Mouse (Mus musculus) neural tube, embryonic 15.5 days (tissue): Measurements from ENCODE around the gene Dhrs1. TPM values are rescaled to one million over a fixed set of nuclear protein-coding genes. Genes with fewer than 3 reads are reported as not detected.

Experiments used
- ATAC-seq: fragments of 200-750 bp; cut with Nextera tagmentation; 2 replicates; pipeline ENCODE4 v1.8.0; 2017; ENCODE audit warnings: mild to moderate bottlenecking, moderate TSS enrichment, moderate library complexity; ENCODE audit not compliant: low FRiP score
- H3K27ac ChIP-seq: fragments of 300-500 bp; sonication (generic); replicated peaks from 2 replicates; pipeline ENCODE4 v1.5.1; 2015; ENCODE audit warnings: mild to moderate bottlenecking, inconsistent platforms
- H3K27me3 ChIP-seq: fragments of 300-500 bp; sonication (generic); replicated peaks from 2 replicates; pipeline ENCODE4 v1.6.1; 2015; ENCODE audit warnings: inconsistent platforms
- H3K36me3 ChIP-seq: fragments of 300-500 bp; sonication (generic); 2 replicates; pipeline ENCODE4 v1.6.1; 2015; ENCODE audit warnings: inconsistent platforms
- H3K4me1 ChIP-seq: fragments of 300-500 bp; sonication (generic); 2 replicates; pipeline ENCODE4 v1.6.1; 2015; ENCODE audit warnings: inconsistent platforms
- H3K4me2 ChIP-seq: fragments of 300-500 bp; sonication (generic); 2 replicates; pipeline ENCODE4 v1.6.1; 2015; ENCODE audit warnings: inconsistent platforms, mild to moderate bottlenecking, moderate library complexity
- H3K4me3 ChIP-seq: fragments of 300-500 bp; sonication (generic); replicated peaks from 2 replicates; pipeline ENCODE4 v1.5.1; 2015; ENCODE audit warnings: mild to moderate bottlenecking, inconsistent platforms
- H3K9ac ChIP-seq: fragments of 300-500 bp; sonication (generic); replicated peaks from 2 replicates; pipeline ENCODE4 v1.6.1; 2015; ENCODE audit warnings: mild to moderate bottlenecking, inconsistent platforms
- H3K9me3 ChIP-seq: fragments of 300-500 bp; sonication (generic); replicated peaks from 2 replicates; pipeline ENCODE4 v1.6.1; 2016; ENCODE audit warnings: inconsistent platforms
- WGBS: fragments of 180-500 bp; shearing (Covaris S2); methylation state at CpG from one replicate; pipeline ENCODE4 v1.1.7; 2015; ENCODE audit warnings: mixed read lengths; 5-methylcytosine and 5-hydroxymethylcytosine counted together
- polyA plus RNA-seq: library from polyadenylated mRNA; unstranded; fragments of >200 nt; fragmentation: Nextera tagmentation; extraction: Ambion mirVana; gene quantifications from 2 replicates; pipeline ENCODE4 v1.2.1, GENCODE M21; 2015

Gene Dhrs1
- polyA plus RNA-seq, 1 experiment from 2014 or later: 79.7 TPM

DNA sequence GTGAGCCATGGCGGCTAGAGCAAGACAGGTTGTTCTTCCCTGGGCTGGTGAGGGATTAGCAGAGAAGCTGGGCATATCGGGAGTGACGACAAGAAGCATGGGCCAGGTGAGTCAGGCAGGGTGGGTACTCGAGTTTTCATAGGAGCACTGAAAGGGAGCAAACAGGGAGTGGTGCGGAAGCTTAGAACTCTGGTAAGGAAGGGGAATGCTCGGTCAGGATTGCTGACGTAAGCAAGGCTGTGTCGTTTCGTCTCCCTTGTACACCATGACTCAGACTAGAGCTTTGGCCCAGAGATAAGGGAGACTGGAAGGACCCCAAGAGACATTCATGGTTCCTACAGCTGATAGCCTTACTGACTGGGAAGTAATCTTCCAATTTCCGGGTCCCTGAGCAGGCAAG, 11.6 kb downstream of the Dhrs1 start:
- Histone ChIP-seq H3K4me1 (no peaks in the 10 kb centered on the region), H3K4me3 (no peak overlapping the region), H3K9ac (no peak overlapping the region), H3K4me2 (no peak overlapping the region), H3K27me3 (0 out of 2 replicates have a peak, but pooled peaks cover 6% of the 10 kb centered on the region), H3K36me3 (peaks cover 13% of the 10 kb centered on the region), H3K9me3 (no peaks in the 10 kb centered on the region), H3K27ac (no peak overlapping the region)
- 79% methylated on average over 10 of the region's 10 CpGs for WGBS
- no peak for ATAC-seq

DNA sequence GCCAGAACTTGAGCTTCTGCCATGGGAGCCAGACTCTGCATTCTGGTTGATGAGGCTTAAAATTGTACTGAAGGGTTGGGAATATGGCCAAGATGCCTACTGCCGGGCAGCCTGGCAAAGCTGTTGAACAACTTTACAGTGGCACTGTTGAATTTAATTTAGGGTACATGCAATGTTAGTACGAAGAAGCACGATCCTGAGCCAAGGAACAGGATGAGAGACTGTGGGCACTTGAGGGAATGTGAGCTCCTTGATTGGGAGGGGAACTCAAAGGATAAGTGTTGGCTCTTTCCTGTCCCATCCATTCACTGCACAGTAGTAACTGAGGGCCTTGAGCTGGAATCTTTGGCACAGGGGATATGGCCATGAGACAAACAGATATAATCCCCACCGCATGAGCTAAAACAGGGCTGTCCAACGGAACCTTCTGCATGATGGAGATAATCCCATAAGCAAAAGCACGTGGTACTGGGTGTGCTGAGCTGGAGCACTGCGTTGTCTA, 14.9 kb downstream of the Dhrs1 start:
- Histone ChIP-seq H3K4me3 (no peak overlapping the region), H3K27ac (peak overlapping the region; percentile 67), H3K9me3 (no peaks in the 10 kb centered on the region), H3K36me3 (no peaks in the 10 kb centered on the region), H3K4me2 (no peak overlapping the region), H3K27me3 (0 out of 2 replicates have a peak, but pooled peaks cover 6% of the 10 kb centered on the region), H3K9ac (no peak overlapping the region), H3K4me1 (no peaks in the 10 kb centered on the region)
- 75% methylated on average over 7 of the region's 7 CpGs for WGBS
- ATAC-seq: peak; percentile 75; the same call in 1 of the 2 replicates

- Histone ChIP-seq H3K36me3 (no peaks in the 10 kb centered on the region), H3K4me3 (no peak overlapping the region), H3K4me2 (no peak overlapping the region), H3K4me1 (no peaks in the 10 kb centered on the region), H3K9me3 (no peaks in the 10 kb centered on the region), H3K9ac (no peak overlapping the region), H3K27ac (peak overlapping the region; percentile 57), H3K27me3 (0 out of 2 replicates have a peak, but pooled peaks cover 6% of the 10 kb centered on the region)
- WGBS: 68% methylated on average over 7 of the region's 7 CpGs
- peak; percentile 31; the same call in 1 of the 2 replicates for ATAC-seq
Measured at GRCm38 (mm10) chr14:55730116-55730515, 15.4 kb downstream of the Dhrs1 start.

GRCm38 (mm10) chr14:55727889-55728685, 17.4 kb downstream of the Dhrs1 start:
- Histone ChIP-seq H3K4me2 (no peak overlapping the region), H3K9me3 (no peaks in the 10 kb centered on the region), H3K9ac (no peak overlapping the region), H3K27ac (no peak overlapping the region), H3K36me3 (no peaks in the 10 kb centered on the region), H3K27me3 (0 out of 2 replicates have a peak, but pooled peaks cover 6% of the 10 kb centered on the region), H3K4me3 (no peak overlapping the region), H3K4me1 (no peaks in the 10 kb centered on the region)
- WGBS: 72% methylated on average over 8 of the region's 8 CpGs
- no peak for ATAC-seq

DNA sequence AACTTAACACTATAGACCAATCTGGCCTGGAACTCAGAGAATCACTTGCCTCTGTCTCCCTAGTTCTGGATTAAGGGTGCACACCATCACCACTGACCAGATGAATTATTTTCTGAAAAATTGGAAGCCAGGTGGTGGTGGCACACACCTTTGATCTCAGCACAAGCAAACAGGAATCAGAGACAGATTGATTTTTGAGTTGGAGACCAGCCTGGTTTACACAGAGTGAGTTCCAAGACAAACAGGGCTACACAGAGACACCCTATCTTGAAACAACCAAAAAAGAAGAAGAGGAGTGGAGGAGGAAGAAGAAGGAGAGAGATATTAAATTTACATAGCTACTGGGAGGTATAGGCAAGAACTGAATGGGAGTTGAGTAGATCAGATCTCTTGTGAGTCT, 19.2 kb downstream of the Dhrs1 start:
- ATAC-seq: no peak
- Histone ChIP-seq H3K4me3 (no peak overlapping the region), H3K36me3 (no peaks in the 10 kb centered on the region), H3K4me2 (no peak overlapping the region), H3K4me1 (peaks cover 8% of the 10 kb centered on the region), H3K9me3 (no peaks in the 10 kb centered on the region), H3K27ac (no peak overlapping the region), H3K9ac (no peak overlapping the region), H3K27me3 (0 out of 2 replicates have a peak, but pooled peaks cover 3% of the 10 kb centered on the region)

DNA sequence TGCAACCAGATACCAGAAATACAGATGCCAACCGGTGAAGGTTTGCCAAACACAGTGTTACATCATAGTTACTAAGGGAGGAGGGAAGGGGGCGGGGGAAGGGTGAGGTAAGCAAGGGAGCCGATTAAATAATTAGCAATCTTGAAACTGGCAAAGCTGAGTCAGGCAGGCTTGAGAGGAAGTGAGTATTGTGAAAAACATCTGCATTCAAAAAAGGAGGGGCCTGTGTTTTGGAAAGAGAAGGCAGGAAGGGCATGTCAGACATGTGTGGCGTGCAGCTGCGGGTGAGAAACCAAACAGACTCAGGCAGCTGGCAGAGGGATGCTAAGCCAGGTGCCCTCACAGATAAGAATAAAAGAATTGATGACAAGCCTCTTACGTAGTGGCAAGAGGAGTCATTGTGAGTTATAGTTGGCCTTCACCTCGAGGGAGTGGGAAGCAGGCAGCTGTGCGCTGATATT, 21.0 kb downstream of the Dhrs1 start:
- no peak overlapping the region for H3K27ac ChIP-seq
- no peak overlapping the region for H3K4me3 ChIP-seq
- H3K4me1 ChIP-seq: peaks cover 16% of the 10 kb centered on the region
- H3K4me2 ChIP-seq: no peak overlapping the region
- 69% methylated on average over 8 of the region's 8 CpGs for WGBS
- H3K9ac ChIP-seq: no peak overlapping the region
- no peaks in the 10 kb centered on the region for H3K9me3 ChIP-seq
- 0 out of 2 replicates have a peak, but pooled peaks cover 3% of the 10 kb centered on the region for H3K27me3 ChIP-seq
- ATAC-seq: no peak
- peaks cover 5% of the 10 kb centered on the region; the same call in 1 of the 2 replicates for H3K36me3 ChIP-seq

GRCm38 (mm10) chr14:55723433-55723832, 22.1 kb downstream of the Dhrs1 start:
- Histone ChIP-seq H3K4me2 (no peak overlapping the region), H3K36me3 (peaks cover 11% of the 10 kb centered on the region), H3K9me3 (no peaks in the 10 kb centered on the region), H3K4me3 (no peak overlapping the region), H3K27ac (no peak overlapping the region), H3K27me3 (no peaks in the 10 kb centered on the region), H3K4me1 (peaks cover 16% of the 10 kb centered on the region), H3K9ac (no peak overlapping the region)
- ATAC-seq: no peak
- WGBS: 94% methylated on average over 7 of the region's 7 CpGs

DNA sequence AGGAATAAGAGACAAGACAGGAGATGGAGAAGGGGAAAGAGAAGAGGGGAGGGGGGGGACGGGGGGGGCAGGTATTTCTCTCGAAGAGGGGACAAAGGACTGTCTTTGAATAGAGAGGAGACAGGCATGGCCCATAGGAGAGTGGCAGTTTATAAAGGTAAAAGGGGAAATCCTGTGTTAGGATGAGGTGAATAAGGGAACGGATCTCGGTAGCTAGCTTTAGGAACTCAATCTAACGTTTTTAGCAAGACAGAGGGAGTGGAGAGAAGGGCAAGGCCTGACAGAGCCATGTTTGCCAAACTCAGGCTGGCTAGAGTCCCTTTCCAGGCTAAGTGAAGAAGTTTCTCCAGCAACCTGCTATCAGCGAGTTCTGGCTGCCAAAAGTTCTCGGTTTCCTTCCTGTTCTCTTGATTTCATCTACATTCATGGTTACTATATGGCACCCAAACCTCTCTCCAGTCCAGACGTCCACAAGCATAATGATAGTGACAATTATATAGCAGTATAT, 23.0 kb downstream of the Dhrs1 start:
- Histone ChIP-seq H3K27ac (peak overlapping the region; percentile 88; the same call in 1 of the 2 replicates), H3K36me3 (peaks cover 19% of the 10 kb centered on the region), H3K4me3 (peak overlapping the region; percentile 92), H3K9ac (no peak overlapping the region), H3K27me3 (no peaks in the 10 kb centered on the region), H3K9me3 (no peaks in the 10 kb centered on the region), H3K4me1 (peaks cover 16% of the 10 kb centered on the region), H3K4me2 (peak overlapping the region; percentile 79)
- peak; percentile 9; the same call in 1 of the 2 replicates for ATAC-seq
- WGBS: 47% methylated on average over 8 of the region's 8 CpGs

DNA sequence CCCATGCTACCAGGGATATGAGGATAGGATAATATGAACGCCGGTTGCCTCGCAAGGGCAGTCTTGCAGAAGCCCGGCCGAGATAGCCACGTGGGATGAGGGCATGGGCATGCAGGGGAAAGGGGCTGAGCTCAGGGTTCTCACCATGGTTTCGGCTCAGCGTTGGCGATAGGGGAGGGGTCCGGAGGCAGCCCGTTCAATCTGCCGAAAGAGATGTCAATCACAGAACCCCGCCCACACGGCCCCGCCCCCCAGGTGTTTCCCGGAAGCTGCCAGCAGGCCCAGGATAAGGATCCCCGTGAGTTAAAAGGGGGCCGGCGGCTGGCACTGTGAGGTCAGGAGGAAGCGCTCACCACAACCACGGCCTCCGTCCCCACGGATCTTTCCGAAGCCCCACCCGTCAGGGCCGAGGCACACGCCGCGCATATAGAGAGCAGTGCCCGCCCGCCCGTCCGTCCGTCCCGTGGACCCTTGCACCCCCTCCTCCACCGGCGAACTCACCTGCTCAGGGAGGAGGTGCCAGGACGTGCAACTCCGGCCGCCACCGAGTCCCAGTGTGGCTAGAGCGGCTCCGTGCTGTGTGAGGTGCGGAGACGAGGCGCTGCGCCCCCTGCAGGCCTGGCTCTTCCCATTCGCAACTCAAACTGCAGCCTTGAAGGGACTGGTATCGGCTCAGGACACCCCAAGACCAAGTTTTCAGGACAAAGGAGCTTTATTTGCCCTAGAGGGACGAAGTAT, 23.6 kb downstream of the Dhrs1 start, which contains the start of gene Rabggta:
Gene Rabggta (minus strand): TSS at position 564 of the 738 bp plus-strand sequence.
- peaks cover 16% of the 10 kb centered on the region for H3K4me1 ChIP-seq
- peak within 1 kb of the TSS; percentile 92 for H3K4me3 ChIP-seq
- peaks cover 25% of the 10 kb centered on the region for H3K36me3 ChIP-seq
- peak within 1 kb of the TSS; percentile 88 for H3K27ac ChIP-seq
- no peaks in the 10 kb centered on the region for H3K27me3 ChIP-seq
- peak; percentile 96 for ATAC-seq
- H3K9ac ChIP-seq: peak within 1 kb of the TSS; percentile 75
- H3K4me2 ChIP-seq: peak within 1 kb of the TSS; percentile 79
- H3K9me3 ChIP-seq: no peaks in the 10 kb centered on the region
- WGBS: under 1% methylated on average over 49 of the region's 50 CpGs

GRCm38 (mm10) chr14:55721076-55721475, 24.4 kb downstream of the Dhrs1 start:
- H3K4me1 ChIP-seq: peaks cover 16% of the 10 kb centered on the region
- H3K4me3 ChIP-seq: peak overlapping the region; percentile 92
- H3K9ac ChIP-seq: peak overlapping the region; percentile 75
- H3K27me3 ChIP-seq: no peaks in the 10 kb centered on the region
- no peaks in the 10 kb centered on the region for H3K9me3 ChIP-seq
- WGBS: 74% methylated on average over 6 of the region's 6 CpGs
- H3K27ac ChIP-seq: peak overlapping the region; percentile 88; the same call in 1 of the 2 replicates
- H3K36me3 ChIP-seq: peaks cover 33% of the 10 kb centered on the region
- peak overlapping the region; percentile 79 for H3K4me2 ChIP-seq
- no peak for ATAC-seq

DNA sequence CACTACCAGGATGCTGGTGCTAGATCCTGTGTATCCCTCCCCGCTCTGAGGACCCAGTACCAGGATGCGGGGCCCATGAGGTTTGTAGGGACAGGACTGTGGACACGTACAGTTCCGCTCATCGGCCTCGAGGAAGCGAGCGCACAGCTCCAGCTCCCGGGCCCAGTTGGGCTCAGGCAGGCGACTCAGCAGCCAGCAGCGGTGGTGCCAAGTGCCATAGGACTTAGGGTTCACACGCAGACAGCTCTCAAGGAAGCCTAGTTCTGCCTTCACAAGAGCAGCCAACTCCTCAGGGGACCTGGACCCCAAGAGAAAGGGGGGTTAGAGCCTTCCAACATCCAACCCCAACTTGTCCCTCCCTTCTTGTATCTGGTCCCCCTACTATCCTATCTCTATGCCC, 24.8 kb downstream of the Dhrs1 start:
- 94% methylated on average over 12 of the region's 12 CpGs for WGBS
- Histone ChIP-seq H3K9me3 (no peaks in the 10 kb centered on the region), H3K4me1 (peaks cover 16% of the 10 kb centered on the region), H3K27me3 (no peaks in the 10 kb centered on the region), H3K4me3 (peak overlapping the region; percentile 92; the same call in 1 of the 2 replicates), H3K9ac (peak overlapping the region; percentile 75; the same call in 1 of the 2 replicates), H3K36me3 (peaks cover 34% of the 10 kb centered on the region), H3K27ac (no peak overlapping the region), H3K4me2 (peak overlapping the region; percentile 79)
- no peak for ATAC-seq
